Mouse (Mus musculus) ovary, postnatal 10 days (tissue): Measurements from ENCODE around the gene Apoe.
"Not testable (repeated sequence)": the region's sequence is repeated elsewhere in the genome, so short reads cannot be mapped to it uniquely, and the experiment has no call there.

ENCODE experiments used
- DNase-seq: peaks from one replicate; pipeline ENCODE4 v3.0.0; 2022; ENCODE audit warnings: low spot score

Gene Apoe

GRCm38 (mm10) chr7:19691873-19692865, 6.8 kb downstream of the Apoe start, which contains the start of gene Apoc1:
Apoc1 (minus strand) TSS chr7:19692660.
- no peak for DNase-seq

- DNase-seq = no peak
Measured at GRCm38 (mm10) chr7:19691434-19691833, 7.6 kb downstream of the Apoe start.

GRCm38 (mm10) chr7:19690845-19691244, 8.1 kb downstream of the Apoe start:
- DNase-seq = no peak

- no peak for DNase-seq
Measured at GRCm38 (mm10) chr7:19688611-19689010, 10.4 kb downstream of the Apoe start.

GRCm38 (mm10) chr7:19688101-19688500, 10.9 kb downstream of the Apoe start:
- no peak for DNase-seq

- DNase-seq = not testable (repeated sequence)
Measured at GRCm38 (mm10) chr7:19686927-19687583, 11.9 kb downstream of the Apoe start.

- DNase-seq = no peak
Measured at GRCm38 (mm10) chr7:19686521-19686920, 12.5 kb downstream of the Apoe start.

GRCm38 (mm10) chr7:19685374-19685773, 13.6 kb downstream of the Apoe start:
- no peak for DNase-seq

- DNase-seq = no peak
Measured at GRCm38 (mm10) chr7:19683771-19684201, 15.2 kb downstream of the Apoe start.

- no peak for DNase-seq
Measured at GRCm38 (mm10) chr7:19682979-19683378, 16.0 kb downstream of the Apoe start.

- no peak for DNase-seq
Measured at GRCm38 (mm10) chr7:19681202-19681694, 17.7 kb downstream of the Apoe start, which contains the start of the genes Gm44805 and Apoc4. Gm44805 (minus strand) TSS chr7:19681423. Apoc4 (minus strand) TSS chr7:19681479.

- no peak for DNase-seq
Measured at GRCm38 (mm10) chr7:19680702-19681101, 18.3 kb downstream of the Apoe start.

- DNase-seq = no peak
Measured at GRCm38 (mm10) chr7:19678901-19679300, 20.1 kb downstream of the Apoe start.

- no peak for DNase-seq
Measured at GRCm38 (mm10) chr7:19677872-19678271, 21.1 kb downstream of the Apoe start, which contains the start of gene Apoc2. Apoc2 (minus strand) TSS chr7:19677941.

- no peak for DNase-seq
Measured at GRCm38 (mm10) chr7:19676662-19677061, 22.3 kb downstream of the Apoe start.

GRCm38 (mm10) chr7:19675824-19676223, 23.2 kb downstream of the Apoe start:
- DNase-seq = no peak

- DNase-seq = no peak
Measured at GRCm38 (mm10) chr7:19673083-19673699, 25.8 kb downstream of the Apoe start.

GRCm38 (mm10) chr7:19671511-19671910, 27.5 kb downstream of the Apoe start:
- no peak for DNase-seq

GRCm38 (mm10) chr7:19668947-19669721, 29.9 kb downstream of the Apoe start:
- DNase-seq = peak; percentile 78

- no peak for DNase-seq
Measured at GRCm38 (mm10) chr7:19667434-19667833, 31.6 kb downstream of the Apoe start.

GRCm38 (mm10) chr7:19666750-19667149, 32.2 kb downstream of the Apoe start:
- DNase-seq = no peak
